Mouse (Mus musculus) forebrain, embryonic 12.5 days (tissue): ENCODE measurements around the gene Vmn1r194. TPM values are rescaled to one million over a fixed set of nuclear protein-coding genes. Genes with fewer than 3 reads are reported as not detected.
"Not testable (repeated sequence)": the region's sequence is repeated elsewhere in the genome, so short reads cannot be mapped to it uniquely, and the experiment has no call there.

Experiments
- ATAC-seq: fragments of 200-750 bp; cut with Nextera tagmentation; 2 replicates; pipeline ENCODE4 v1.8.0; 2017; ENCODE audit warnings: moderate TSS enrichment; ENCODE audit not compliant: low FRiP score
- H3K27ac ChIP-seq: fragments of 300-500 bp; sonication (generic); 2 replicates; pipeline ENCODE4 v1.5.1; 2016; ENCODE audit warnings: mild to moderate bottlenecking
- H3K27me3 ChIP-seq: fragments of 300-500 bp; sonication (generic); 2 replicates; pipeline ENCODE4 v1.6.1; 2016; ENCODE audit warnings: mild to moderate bottlenecking
- H3K36me3 ChIP-seq: fragments of 300-500 bp; sonication (generic); replicated peaks from 2 replicates; pipeline ENCODE4 v1.6.1; 2016; ENCODE audit warnings: mild to moderate bottlenecking
- H3K4me1 ChIP-seq: fragments of 300-500 bp; sonication (generic); 2 replicates; pipeline ENCODE4 v1.6.1; 2016
- H3K4me2 ChIP-seq: fragments of 300-500 bp; sonication (generic); 2 replicates; pipeline ENCODE4 v1.6.1; 2016; ENCODE audit warnings: mild to moderate bottlenecking, moderate library complexity
- H3K4me3 ChIP-seq: fragments of 300-500 bp; sonication (generic); replicated peaks from 2 replicates; pipeline ENCODE4 v1.5.1; 2016; ENCODE audit warnings: mild to moderate bottlenecking
- H3K9ac ChIP-seq: fragments of 300-500 bp; sonication (generic); 2 replicates; pipeline ENCODE4 v1.6.1; 2016; ENCODE audit warnings: mild to moderate bottlenecking
- H3K9me3 ChIP-seq: fragments of 300-500 bp; sonication (generic); 2 replicates; pipeline ENCODE4 v1.6.1; 2016
- WGBS: fragments of 180-500 bp; shearing (Covaris S2); methylation state at CpG from one replicate; pipeline ENCODE4 v1.1.7; 2016; 5-methylcytosine and 5-hydroxymethylcytosine counted together
- microRNA-seq: library from miRNA; unstranded; fragments of <30 nt; microRNA quantifications from one replicate; pipeline ENCODE4, GENCODE M21; 2017
- polyA plus RNA-seq: library from polyadenylated mRNA; unstranded; fragments of >200 nt; fragmentation: Nextera tagmentation; extraction: Ambion mirVana; gene quantifications from 2 replicates; pipeline ENCODE4 v1.2.1, GENCODE M21; 2016

Vmn1r194 gene
- not detected in 2 replicates for polyA plus RNA-seq

DNA sequence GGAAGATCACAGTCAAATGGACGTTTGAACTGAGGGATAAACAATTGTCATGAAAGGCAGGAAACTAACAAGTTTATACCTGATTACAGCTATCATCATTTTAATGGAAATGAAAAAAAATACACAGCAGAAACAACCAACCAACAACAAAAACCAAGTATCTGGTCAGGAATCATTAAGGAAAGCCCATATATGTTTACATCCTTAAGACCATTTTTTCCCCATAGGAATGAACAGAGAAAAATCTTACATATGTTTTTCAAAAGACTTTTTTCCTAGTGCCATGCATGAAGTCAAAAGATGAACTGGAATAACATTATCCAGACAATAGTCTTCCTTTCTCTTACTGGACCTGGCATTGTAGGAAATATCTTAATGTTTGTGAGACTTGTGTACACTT lies at the start of gene Vmn1r194:
Vmn1r194 (plus strand) TSS at position 301 of the 400 bp plus-strand sequence.
- no peaks in the 10 kb centered on the region for H3K4me1 ChIP-seq
- H3K4me2 ChIP-seq = no peak within 1 kb of the TSS
- ATAC-seq = no peak
- H3K9ac ChIP-seq = no peak within 1 kb of the TSS
- H3K9me3 ChIP-seq = no peaks in the 10 kb centered on the region
- H3K27me3 ChIP-seq = no peaks in the 10 kb centered on the region
- no peak within 1 kb of the TSS for H3K4me3 ChIP-seq
- no peaks in the 10 kb centered on the region for H3K36me3 ChIP-seq
- H3K27ac ChIP-seq = no peak within 1 kb of the TSS
- WGBS = 58% methylated on average over 1 of the region's 1 CpGs

DNA sequence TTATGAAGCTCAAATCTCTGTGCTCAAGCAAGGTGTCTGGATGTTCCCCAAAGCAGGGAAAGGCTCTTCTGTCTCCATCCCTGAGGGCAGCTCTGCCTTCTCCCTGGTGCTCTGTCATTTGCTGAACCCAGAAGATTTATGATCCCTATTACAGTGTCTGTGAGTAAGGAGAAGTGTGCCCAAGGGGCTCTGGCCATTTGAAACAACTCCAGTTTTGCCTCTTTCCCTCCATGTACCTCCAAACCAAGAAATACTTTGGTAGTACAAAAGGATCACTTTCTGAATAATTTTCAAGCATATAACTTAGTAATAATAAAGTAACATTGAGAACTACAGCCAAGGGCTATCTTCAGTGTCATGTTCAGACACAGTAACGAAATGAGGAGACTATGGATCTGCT lies 21.0 kb upstream of the Vmn1r194 start, which contains the start of gene Vmn1r193:
Vmn1r193 (minus strand) TSS at position 101 of the 400 bp plus-strand sequence.
- not testable (repeated sequence) for H3K9ac ChIP-seq, H3K27ac ChIP-seq, H3K4me2 ChIP-seq, H3K36me3 ChIP-seq, H3K4me1 ChIP-seq, H3K4me3 ChIP-seq, ATAC-seq, H3K27me3 ChIP-seq, H3K9me3 ChIP-seq
- 84% methylated on average over 1 of the region's 1 CpGs for WGBS

GRCm38 (mm10) chr13:22270222-22270621 lies 26.2 kb downstream of the Vmn1r194 start, which contains the start of gene Vmn1r195:
Gene Vmn1r195, plus strand, starts transcription at chr13:22270522.
- not testable (repeated sequence) for H3K36me3 ChIP-seq, ATAC-seq, H3K27ac ChIP-seq, H3K4me2 ChIP-seq, H3K4me3 ChIP-seq, H3K9me3 ChIP-seq, H3K27me3 ChIP-seq, H3K9ac ChIP-seq, H3K4me1 ChIP-seq
- WGBS = 92% methylated on average over 1 of the region's 1 CpGs

- H3K9me3 ChIP-seq = no peaks in the 10 kb centered on the region
- WGBS = 44% methylated on average over 2 of the region's 2 CpGs
- no peak overlapping the region for H3K4me3 ChIP-seq
- no peak overlapping the region for H3K4me2 ChIP-seq
- H3K36me3 ChIP-seq = no peaks in the 10 kb centered on the region
- no peaks in the 10 kb centered on the region for H3K4me1 ChIP-seq
- H3K9ac ChIP-seq = no peak overlapping the region
- H3K27ac ChIP-seq = no peak overlapping the region
- no peaks in the 10 kb centered on the region for H3K27me3 ChIP-seq
- ATAC-seq = no peak
These were observed 27.7 kb downstream of the Vmn1r194 start for GRCm38 (mm10) chr13:22271721-22272120.

- H3K36me3 ChIP-seq = no peaks in the 10 kb centered on the region
- WGBS = 76% methylated on average over 2 of the region's 2 CpGs
- H3K27ac ChIP-seq = no peak overlapping the region
- ATAC-seq = no peak
- no peak overlapping the region for H3K4me3 ChIP-seq
- H3K9ac ChIP-seq = no peak overlapping the region
- H3K4me1 ChIP-seq = no peaks in the 10 kb centered on the region
- no peaks in the 10 kb centered on the region for H3K27me3 ChIP-seq
- H3K4me2 ChIP-seq = no peak overlapping the region
- H3K9me3 ChIP-seq = no peaks in the 10 kb centered on the region
These were observed 40.6 kb downstream of the Vmn1r194 start for GRCm38 (mm10) chr13:22284578-22284977.

DNA sequence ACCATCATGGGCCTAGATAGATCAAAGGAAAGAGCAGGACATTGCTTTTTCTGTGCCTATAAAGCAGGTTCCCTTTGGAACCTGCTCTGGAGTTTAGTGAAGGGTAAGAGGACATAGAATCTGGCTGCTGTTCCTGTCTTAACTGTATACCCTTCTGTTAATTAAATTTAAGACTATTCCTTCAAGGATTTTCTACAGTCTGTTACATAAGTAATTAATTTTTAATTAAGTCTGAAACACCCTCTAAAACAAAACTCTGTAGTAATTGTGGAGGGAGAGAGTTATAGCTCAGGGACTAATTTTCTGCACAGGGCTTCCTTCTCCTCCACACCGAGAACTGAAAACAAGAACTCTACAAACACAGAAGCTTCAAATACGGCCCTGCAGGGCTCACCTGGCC lies 45.6 kb downstream of the Vmn1r194 start, which contains the start of gene Vmn1r196:
Vmn1r196 (plus strand) TSS at position 301 of the 400 bp plus-strand sequence.
- Histone ChIP-seq H3K27me3 (no peaks in the 10 kb centered on the region), H3K27ac (no peak within 1 kb of the TSS), H3K4me1 (no peaks in the 10 kb centered on the region), H3K4me3 (no peak within 1 kb of the TSS), H3K4me2 (no peak within 1 kb of the TSS), H3K9me3 (no peaks in the 10 kb centered on the region), H3K36me3 (no peaks in the 10 kb centered on the region), H3K9ac (no peak within 1 kb of the TSS)
- ATAC-seq = no peak
- WGBS = 77% methylated on average over 2 of the region's 2 CpGs

Small RNA genes within 50 kb of the gene (microRNA-seq; reads per million reads assigned to microRNA genes)
- gene Gm23282 (not detected), gene Gm25084 (not detected)

Other genes with a start within 250 kb of the Vmn1r194 start
- gene Prss16, start 234.5 kb upstream of the Vmn1r194 start, polyA plus RNA-seq = 0.28 TPM in 1 of 2 replicates, not detected in the other
- gene Hist1h2ah, start 208.6 kb upstream of the Vmn1r194 start, polyA plus RNA-seq = 7.0 and 22.0 TPM in 2 replicates
- 10.0 and 10.5 TPM in 2 replicates for gene Hist1h2bk, start 208.3 kb upstream of the Vmn1r194 start, polyA plus RNA-seq
- 44.5 and 46.9 TPM in 2 replicates for gene Hist1h4i, start 202.9 kb upstream of the Vmn1r194 start, polyA plus RNA-seq
- gene Hist1h2ag, start 201.3 kb upstream of the Vmn1r194 start, polyA plus RNA-seq = 82.7 and 84.6 TPM in 2 replicates
- gene Hist1h2bj, start 201.0 kb upstream of the Vmn1r194 start, polyA plus RNA-seq = 13.1 and 15.8 TPM in 2 replicates
- gene Vmn1r188, start 159.8 kb upstream of the Vmn1r194 start, polyA plus RNA-seq = not detected in 2 replicates
- gene Vmn1r189, start 138.4 kb upstream of the Vmn1r194 start, polyA plus RNA-seq = not detected in 2 replicates
- gene Vmn1r191, start 60.2 kb upstream of the Vmn1r194 start, polyA plus RNA-seq = not detected in 2 replicates
- not detected in 2 replicates for gene Vmn1r192, start 53.1 kb upstream of the Vmn1r194 start, polyA plus RNA-seq
- not detected in 2 replicates for gene Vmn1r193, start 21.1 kb upstream of the Vmn1r194 start, polyA plus RNA-seq
- gene Vmn1r195, start 26.3 kb downstream of the Vmn1r194 start, polyA plus RNA-seq = not detected in 2 replicates
- not detected in 2 replicates for gene Vmn1r196, start 45.7 kb downstream of the Vmn1r194 start, polyA plus RNA-seq
- gene Vmn1r197, start 80.4 kb downstream of the Vmn1r194 start, polyA plus RNA-seq = not detected in 2 replicates
- gene Vmn1r198, start 106.1 kb downstream of the Vmn1r194 start, polyA plus RNA-seq = not detected in 2 replicates
- not detected in 2 replicates for gene Vmn1r199, start 135.6 kb downstream of the Vmn1r194 start, polyA plus RNA-seq
- not detected in 2 replicates for gene Vmn1r200, start 146.2 kb downstream of the Vmn1r194 start, polyA plus RNA-seq
- gene Vmn1r201, start 227.7 kb downstream of the Vmn1r194 start, polyA plus RNA-seq = not detected in 2 replicates